In the genomic region with DNA sequence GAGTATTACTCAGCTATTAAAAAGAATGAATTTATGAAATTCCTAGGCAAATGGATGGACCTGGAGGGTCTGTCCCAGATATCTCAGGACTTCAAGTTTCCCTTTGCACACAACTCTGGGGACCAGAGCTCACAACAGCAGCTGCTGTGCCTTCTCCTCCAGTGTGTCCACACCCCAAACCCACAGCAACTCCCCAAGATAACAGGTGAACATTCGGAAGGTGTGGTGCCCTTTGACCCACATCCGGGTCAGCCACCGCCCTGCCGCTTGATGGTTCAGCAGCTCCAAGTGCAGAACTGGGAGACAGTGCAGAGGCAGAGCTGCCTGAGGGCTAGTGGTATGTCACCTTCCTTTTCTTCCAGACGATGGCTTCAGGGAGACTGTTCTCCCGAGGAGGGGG, we compare ENCODE assay signal across 21 mouse cellular contexts. TPM values are rescaled to one million over a fixed set of nuclear protein-coding genes. Genes with fewer than 3 reads are reported as not detected.
DNase-seq lines count a peak whose midpoint lies in the region; ATAC-seq and TF ChIP-seq lines count a peak whose summit lies in the region.
"Had no signal": no experiment of that assay in that cellular context is flagged by ENCODE, and none has a peak within 500 bp of the region (broad histone marks: within the 10 kb centered on the region; RNA-seq: fewer than 3 reads in every experiment).

No protein-coding gene starts in this region.

- WGBS in intestine, embryonic 15.5 days: 71% methylated on average over 6 of the region's 6 CpGs
- WGBS in intestine, postnatal 0 days: 39% methylated on average over 6 of the region's 6 CpGs
- 32% methylated on average over 6 of the region's 6 CpGs for WGBS in small intestine, adult 2 months
- WGBS in stomach, postnatal 0 days: 61% methylated on average over 6 of the region's 6 CpGs

- TF ChIP-seq EP300 in stomach, postnatal 0 days (optimal IDR thresholded peaks at IDR 0.05): no peak

- no peak overlapping the region for H3K27ac ChIP-seq in intestine, embryonic 15.5 days
- peak overlapping the region; percentile 64 for H3K27ac ChIP-seq in intestine, postnatal 0 days (ENCODE audit: low read depth, low read length)
- H3K27ac ChIP-seq in small intestine, adult 2 months (ENCODE audit: insufficient read depth, low read depth, low read length): peak overlapping the region; percentile 98
- peak overlapping the region; percentile 63; the same call in 1 of the 2 replicates for H3K27ac ChIP-seq in stomach, postnatal 0 days (replicated peaks)
- H3K27ac ChIP-seq: embryonic facial prominence, embryonic 10.5 days; embryonic facial prominence, embryonic 12.5 days; forebrain, embryonic 13.5 days; forebrain, embryonic 15.5 days had no signal

- no peak overlapping the region for H3K9ac ChIP-seq in intestine, embryonic 15.5 days
- H3K9ac ChIP-seq in intestine, postnatal 0 days (ENCODE audit: low read depth, low read length): no peak overlapping the region
- H3K9ac ChIP-seq in stomach, postnatal 0 days (ENCODE audit: low read length): no peak overlapping the region
- H3K9ac ChIP-seq: embryonic facial prominence, embryonic 12.5 days; forebrain, embryonic 13.5 days; forebrain, embryonic 15.5 days; forebrain, postnatal 0 days had no signal

- peak; percentile 86 for DNase-seq in stomach, postnatal 0 days (ENCODE audit: low spot score)
- DNase-seq in cerebellum, postnatal 10 days: no peak
- no peak for DNase-seq in yolk sac, embryonic 10.5 days (ENCODE audit: low spot score)
- DNase-seq in thymus, postnatal 36 days: no peak
- DNase-seq in gastrocnemius, postnatal 14 days: no peak
- DNase-seq: adrenal gland, adult 8-10 months; adrenal gland, postnatal 14 days; adrenal gland, postnatal 36 days; cerebellum, adult 18-20 months; cerebellum, adult 8-10 months; cerebellum, adult 9-11 months; cerebellum, postnatal 25 days; forebrain, postnatal 0 days had no signal

- no peaks in the 10 kb centered on the region for H3K27me3 ChIP-seq in intestine, embryonic 15.5 days (replicated peaks)
- H3K27me3 ChIP-seq in intestine, postnatal 0 days (replicated peaks; ENCODE audit: control insufficient read depth, insufficient read depth, low read length): no peaks in the 10 kb centered on the region
- H3K27me3 ChIP-seq in small intestine, adult 2 months (ENCODE audit: control insufficient read depth, insufficient read depth, low read length): no peaks in the 10 kb centered on the region
- H3K27me3 ChIP-seq in stomach, postnatal 0 days (ENCODE audit: control insufficient read depth, insufficient read depth, low read length): no peaks in the 10 kb centered on the region
- H3K27me3 ChIP-seq: embryonic facial prominence, embryonic 12.5 days; forebrain, embryonic 13.5 days; forebrain, embryonic 15.5 days had no signal

- H3K36me3 ChIP-seq in intestine, embryonic 15.5 days: peaks cover under 1% of the 10 kb centered on the region; the same call in 1 of the 2 replicates
- peaks cover 11% of the 10 kb centered on the region for H3K36me3 ChIP-seq in intestine, postnatal 0 days (ENCODE audit: control insufficient read depth, insufficient read depth)
- peaks cover 6% of the 10 kb centered on the region for H3K36me3 ChIP-seq in small intestine, adult 2 months (ENCODE audit: control insufficient read depth, insufficient read depth, low read length)
- H3K36me3 ChIP-seq in stomach, postnatal 0 days (ENCODE audit: control insufficient read depth, insufficient read depth, low read length): peaks cover 3% of the 10 kb centered on the region; the same call in 1 of the 2 replicates

- no peak for TF ChIP-seq CTCF in intestine, postnatal 0 days (IDR thresholded peaks at IDR 0.05; ENCODE audit: low read depth)
- TF ChIP-seq CTCF in small intestine, adult 2 months (IDR thresholded peaks at IDR 0.05; ENCODE audit: extremely low read depth, insufficient read length, insufficient replicate concordance, low read depth, low read length): no peak
- TF ChIP-seq CTCF in stomach, postnatal 0 days (IDR thresholded peaks at IDR 0.05; ENCODE audit: low read depth): no peak

- ATAC-seq in intestine, embryonic 15.5 days: peak; percentile 25; the same call in 1 of the 2 replicates
- peak; percentile 71 for ATAC-seq in intestine, postnatal 0 days
- ATAC-seq in stomach, postnatal 0 days (ENCODE audit: low FRiP score, low TSS enrichment): peak; percentile 88
- ATAC-seq: activated CD4-positive, CD25-positive, alpha-beta regulatory T cell, adult 4 months; forebrain, embryonic 13.5 days; forebrain, embryonic 15.5 days; forebrain, postnatal 0 days had no signal

- TF ChIP-seq POLR2A in small intestine, adult 2 months (IDR thresholded peaks at IDR 0.05; ENCODE audit: low read depth, low read length): 0 out of 2 replicates have a peak, but pooled peaks have one; percentile 38

- H3K4me3 ChIP-seq in intestine, embryonic 15.5 days (replicated peaks): no peak overlapping the region
- H3K4me3 ChIP-seq in intestine, postnatal 0 days (ENCODE audit: low read depth, low read length): no peak overlapping the region
- H3K4me3 ChIP-seq in small intestine, adult 2 months (ENCODE audit: low read depth, low read length): no peak overlapping the region
- no peak overlapping the region for H3K4me3 ChIP-seq in stomach, postnatal 0 days (ENCODE audit: low read depth, low read length)
- H3K4me3 ChIP-seq: embryonic facial prominence, embryonic 10.5 days; embryonic facial prominence, embryonic 12.5 days; forebrain, embryonic 13.5 days; forebrain, embryonic 15.5 days had no signal

- H3K4me2 ChIP-seq in intestine, embryonic 15.5 days (replicated peaks): no peak overlapping the region
- peak overlapping the region; percentile 33 for H3K4me2 ChIP-seq in intestine, postnatal 0 days (replicated peaks; ENCODE audit: low read depth)
- no peak overlapping the region for H3K4me2 ChIP-seq in stomach, postnatal 0 days (replicated peaks; ENCODE audit: low read depth)
- H3K4me2 ChIP-seq: embryonic facial prominence, embryonic 12.5 days; forebrain, embryonic 13.5 days; forebrain, embryonic 15.5 days had no signal

- intact Hi-C loops in gastrocnemius, postnatal 14 days (cut with DNase I; ENCODE audit: low total_unique reads): no loop called here

- H3K9me3 ChIP-seq in intestine, embryonic 15.5 days: no peaks in the 10 kb centered on the region
- H3K9me3 ChIP-seq in intestine, postnatal 0 days (ENCODE audit: control insufficient read depth): no peaks in the 10 kb centered on the region
- no peaks in the 10 kb centered on the region for H3K9me3 ChIP-seq in stomach, postnatal 0 days (ENCODE audit: control insufficient read depth, low read length)
- H3K9me3 ChIP-seq: embryonic facial prominence, embryonic 10.5 days; embryonic facial prominence, embryonic 12.5 days; forebrain, embryonic 13.5 days; forebrain, embryonic 15.5 days had no signal

- 0 out of 2 replicates have a peak, but pooled peaks cover 3% of the 10 kb centered on the region for H3K4me1 ChIP-seq in intestine, embryonic 15.5 days (replicated peaks)
- peaks cover 10% of the 10 kb centered on the region; the same call in 1 of the 2 replicates for H3K4me1 ChIP-seq in intestine, postnatal 0 days (replicated peaks; ENCODE audit: control insufficient read depth, insufficient read depth, low read length)
- peaks cover 24% of the 10 kb centered on the region; the same call in 1 of the 2 replicates for H3K4me1 ChIP-seq in small intestine, adult 2 months (ENCODE audit: control insufficient read depth, insufficient read depth, insufficient read length, low read length)
- H3K4me1 ChIP-seq in stomach, postnatal 0 days (replicated peaks; ENCODE audit: control insufficient read depth, insufficient read depth): no peaks in the 10 kb centered on the region
- H3K4me1 ChIP-seq: embryonic facial prominence, embryonic 10.5 days; embryonic facial prominence, embryonic 12.5 days; forebrain, embryonic 13.5 days; forebrain, embryonic 15.5 days had no signal

RNA-seq across cellular contexts. Expression of gene Ighmbp2, which starts 12.4 kb away (rescaled TPM):
- polyA plus RNA-seq in intestine, embryonic 15.5 days (2015; fragmentation: Nextera tagmentation; extraction: Ambion mirVana): 7.7 and 8.8 TPM in 2 replicates
- polyA plus RNA-seq in intestine, postnatal 0 days (2015; fragmentation: Nextera tagmentation; extraction: Ambion mirVana): 3.2 and 3.7 TPM in 2 replicates
- polyA plus RNA-seq in small intestine, adult 2 months (2012; rRNA removed): 2.3 and 5.1 TPM in 2 replicates
- polyA plus RNA-seq in stomach, postnatal 0 days (2015; fragmentation: Nextera tagmentation; extraction: Ambion mirVana): 3.9 and 4.0 TPM in 2 replicates
- 1 to 10 TPM; 3.6 to 4.0 TPM for total RNA-seq in gastrocnemius, postnatal 14 days (2021)

RNA-seq across cellular contexts. Expression of gene Mrpl21, which starts 12.5 kb away (rescaled TPM):
- 127 and 138 TPM in 2 replicates for polyA plus RNA-seq in intestine, embryonic 15.5 days (2015; fragmentation: Nextera tagmentation; extraction: Ambion mirVana)
- polyA plus RNA-seq in intestine, postnatal 0 days (2015; fragmentation: Nextera tagmentation; extraction: Ambion mirVana): 69.1 and 75.1 TPM in 2 replicates
- polyA plus RNA-seq in small intestine, adult 2 months (2012; rRNA removed): 29.0 and 34.3 TPM in 2 replicates
- 81.6 and 87.2 TPM in 2 replicates for polyA plus RNA-seq in stomach, postnatal 0 days (2015; fragmentation: Nextera tagmentation; extraction: Ambion mirVana)
- total RNA-seq in gastrocnemius, postnatal 14 days (2021): 10 to 100 TPM; 65.2 to 69.9 TPM

RNA-seq across cellular contexts. Expression of gene Cpt1a, which starts 26.9 kb away (rescaled TPM):
- polyA plus RNA-seq in intestine, embryonic 15.5 days (2015; fragmentation: Nextera tagmentation; extraction: Ambion mirVana): 30.8 and 31.8 TPM in 2 replicates
- polyA plus RNA-seq in intestine, postnatal 0 days (2015; fragmentation: Nextera tagmentation; extraction: Ambion mirVana): 104 and 105 TPM in 2 replicates
- 40.5 and 92.1 TPM in 2 replicates for polyA plus RNA-seq in small intestine, adult 2 months (2012; rRNA removed)
- polyA plus RNA-seq in stomach, postnatal 0 days (2015; fragmentation: Nextera tagmentation; extraction: Ambion mirVana): 59.5 and 62.0 TPM in 2 replicates
- 10 to 100 TPM; 21.9 to 23.1 TPM for total RNA-seq in gastrocnemius, postnatal 14 days (2021)

Comparison
In these comparisons a context has a peak if more than half of its experiments do, and no peak if none do; other contexts are left out.
1. ATAC-seq: peak in every context shown above with its lines; median percentile 88 in stomach, postnatal 0 days; 71 in intestine, postnatal 0 days; 25 in intestine, embryonic 15.5 days.